Comparison of ENCODE assay signal across 8 mouse cellular contexts in genomic region chr1:182506229-182506986, GRCm38 (mm10). TPM values are rescaled to one million over a fixed set of nuclear protein-coding genes. Genes with fewer than 3 reads are reported as not detected.
DNase-seq lines count a peak whose midpoint lies in the region; ATAC-seq and TF ChIP-seq lines count a peak whose summit lies in the region.

No protein-coding gene starts in this region.

- no peaks in the 10 kb centered on the region; the same call in 1 of the 2 replicates for H3K4me1 ChIP-seq in midbrain, embryonic 16.5 days (ENCODE audit: control insufficient read depth, insufficient read depth, low read length)
- no peaks in the 10 kb centered on the region for H3K4me1 ChIP-seq in midbrain, postnatal 0 days (ENCODE audit: insufficient read depth, low read length)
- H3K4me1 ChIP-seq in bone marrow, adult 2 months (ENCODE audit: control insufficient read depth, insufficient read depth, low read length) = no peaks in the 10 kb centered on the region; the same call in 1 of the 2 replicates
- peaks cover 46% of the 10 kb centered on the region for H3K4me1 ChIP-seq in heart, embryonic 16.5 days (ENCODE audit: control insufficient read depth, insufficient read depth, low read length)
- peaks cover 11% of the 10 kb centered on the region for H3K4me1 ChIP-seq in liver, adult 2 months (ENCODE audit: control insufficient read depth, insufficient read depth, low read length)
- peaks cover 58% of the 10 kb centered on the region for H3K4me1 ChIP-seq in olfactory bulb, adult 2 months (ENCODE audit: control insufficient read depth, insufficient read depth, low read length)

- no peak for ATAC-seq in midbrain, embryonic 16.5 days
- ATAC-seq in midbrain, postnatal 0 days (ENCODE audit: low FRiP score) = no peak
- ATAC-seq in heart, embryonic 16.5 days (replicated peaks; ENCODE audit: extremely low read depth, insufficient read depth, low FRiP score) = peak; percentile 75

- 0 out of 2 replicates have a peak overlapping the region, but pooled peaks have one; percentile 18 for H3K27ac ChIP-seq in midbrain, embryonic 16.5 days (ENCODE audit: low read length)
- H3K27ac ChIP-seq in midbrain, postnatal 0 days (ENCODE audit: low read depth, low read length) = no peak overlapping the region
- 0 out of 2 replicates have a peak overlapping the region, but pooled peaks have one; percentile 14 for H3K27ac ChIP-seq in bone marrow, adult 2 months (ENCODE audit: control insufficient read depth, insufficient read depth, low read depth, low read length, poor library complexity)
- peak overlapping the region; percentile 88 for H3K27ac ChIP-seq in heart, embryonic 16.5 days (ENCODE audit: low read length)
- peak overlapping the region; percentile 45 for H3K27ac ChIP-seq in liver, adult 2 months (replicated peaks; ENCODE audit: insufficient read depth, low read depth, low read length)
- peak overlapping the region; percentile 99 for H3K27ac ChIP-seq in olfactory bulb, adult 2 months (ENCODE audit: insufficient read depth, low read depth, low read length)

- no peak overlapping the region for H3K9ac ChIP-seq in midbrain, embryonic 16.5 days (ENCODE audit: low read depth, low read length)
- H3K9ac ChIP-seq in midbrain, postnatal 0 days (replicated peaks; ENCODE audit: low read length, poor library complexity, severe bottlenecking) = no peak overlapping the region
- H3K9ac ChIP-seq in heart, embryonic 16.5 days (ENCODE audit: low read length) = no peak overlapping the region; the same call in 1 of the 2 replicates
- H3K9ac ChIP-seq in liver, adult 2 months (ENCODE audit: low read depth, low read length) = no peak overlapping the region

- peaks cover 6% of the 10 kb centered on the region; the same call in 1 of the 2 replicates for H3K36me3 ChIP-seq in midbrain, embryonic 16.5 days (ENCODE audit: control insufficient read depth, insufficient read depth, low read length)
- H3K36me3 ChIP-seq in midbrain, postnatal 0 days (ENCODE audit: insufficient read depth, low read length) = peaks cover 20% of the 10 kb centered on the region
- peaks cover 13% of the 10 kb centered on the region for H3K36me3 ChIP-seq in heart, embryonic 16.5 days (ENCODE audit: control insufficient read depth, insufficient read depth)
- H3K36me3 ChIP-seq in liver, adult 2 months (ENCODE audit: control insufficient read depth, insufficient read depth, low read length) = peaks cover 4% of the 10 kb centered on the region; the same call in 1 of the 2 replicates

- TF ChIP-seq POLR2A in bone marrow, adult 2 months (IDR thresholded peaks at IDR 0.05; ENCODE audit: borderline replicate concordance, control insufficient read depth, low read depth, low read length) = no peak
- no peak for TF ChIP-seq POLR2A in liver, adult 2 months (IDR thresholded peaks at IDR 0.05; ENCODE audit: extremely low read depth, insufficient read depth, low read length)
- no peak for TF ChIP-seq POLR2A in olfactory bulb, adult 2 months (IDR thresholded peaks at IDR 0.05; ENCODE audit: insufficient read depth, low read depth, low read length)

- H3K4me2 ChIP-seq in midbrain, embryonic 16.5 days (ENCODE audit: low read length) = no peak overlapping the region
- no peak overlapping the region for H3K4me2 ChIP-seq in midbrain, postnatal 0 days (ENCODE audit: low read depth, low read length, poor library complexity, severe bottlenecking)
- H3K4me2 ChIP-seq in heart, embryonic 16.5 days (ENCODE audit: low read depth, low read length) = peak overlapping the region; percentile 14; the same call in 1 of the 2 replicates

- H3K9me3 ChIP-seq in midbrain, embryonic 16.5 days (replicated peaks; ENCODE audit: control insufficient read depth, low read length, poor library complexity, severe bottlenecking) = no peaks in the 10 kb centered on the region
- no peaks in the 10 kb centered on the region for H3K9me3 ChIP-seq in midbrain, postnatal 0 days (ENCODE audit: low read length)
- no peaks in the 10 kb centered on the region for H3K9me3 ChIP-seq in heart, embryonic 16.5 days (replicated peaks; ENCODE audit: control insufficient read depth, low read length)

- no peaks in the 10 kb centered on the region for H3K27me3 ChIP-seq in midbrain, embryonic 16.5 days (ENCODE audit: control insufficient read depth, insufficient read depth, low read depth, low read length)
- H3K27me3 ChIP-seq in midbrain, postnatal 0 days (ENCODE audit: insufficient read depth, low read length) = no peaks in the 10 kb centered on the region
- no peaks in the 10 kb centered on the region for H3K27me3 ChIP-seq in heart, embryonic 16.5 days (ENCODE audit: control insufficient read depth, insufficient read depth, low read length)
- H3K27me3 ChIP-seq in liver, adult 2 months (ENCODE audit: control insufficient read depth, insufficient read depth, low read length) = no peaks in the 10 kb centered on the region

- WGBS in midbrain, embryonic 16.5 days = 65% methylated on average over 7 of the region's 7 CpGs
- WGBS in midbrain, postnatal 0 days = 74% methylated on average over 7 of the region's 7 CpGs
- 18% methylated on average over 7 of the region's 7 CpGs for WGBS in bone marrow, adult 2 months
- 26% methylated on average over 7 of the region's 7 CpGs for WGBS in heart, embryonic 16.5 days
- WGBS in liver, adult 2 months = 5% methylated on average over 7 of the region's 7 CpGs
- WGBS in olfactory bulb, adult 2 months = 33% methylated on average over 7 of the region's 7 CpGs

- DNase-seq in midbrain, postnatal 0 days (ENCODE audit: low spot score) = no peak
- DNase-seq in liver, adult 2 months (ENCODE audit: extremely low read depth, low read depth, low spot score) = peak; percentile 92
- DNase-seq in cerebellum, adult 8-10 months = no peak
- no peak for DNase-seq in right cerebral cortex, postnatal 36 days (ENCODE audit: low spot score in 2 of 2)

- H3K79me2 ChIP-seq in liver, adult 2 months (ENCODE audit: control insufficient read depth, insufficient read depth, low read length) = no peaks in the 10 kb centered on the region; the same call in 1 of the 2 replicates

- no peak for TF ChIP-seq CTCF in midbrain, postnatal 0 days (IDR thresholded peaks at IDR 0.05)
- TF ChIP-seq CTCF in bone marrow, adult 2 months (IDR thresholded peaks at IDR 0.05; ENCODE audit: control insufficient read depth, insufficient read depth, low read length) = peak; percentile 40
- peak; percentile 66 for TF ChIP-seq CTCF in liver, adult 2 months (IDR thresholded peaks at IDR 0.05; ENCODE audit: low read depth, low read length)
- TF ChIP-seq CTCF in olfactory bulb, adult 2 months (IDR thresholded peaks at IDR 0.05; ENCODE audit: insufficient read depth, low read depth, low read length) = no peak

- no peak overlapping the region for H3K4me3 ChIP-seq in midbrain, embryonic 16.5 days (ENCODE audit: low read depth, low read length)
- H3K4me3 ChIP-seq in midbrain, postnatal 0 days (ENCODE audit: low read depth, low read length) = no peak overlapping the region
- H3K4me3 ChIP-seq in bone marrow, adult 2 months (replicated peaks; ENCODE audit: control insufficient read depth, low read depth, low read length) = no peak overlapping the region
- H3K4me3 ChIP-seq in heart, embryonic 16.5 days (ENCODE audit: low read length) = no peak overlapping the region
- no peak overlapping the region for H3K4me3 ChIP-seq in liver, adult 2 months (ENCODE audit: insufficient read depth, low read depth, low read length)
- H3K4me3 ChIP-seq in olfactory bulb, adult 2 months (ENCODE audit: insufficient read depth, low read depth, low read length) = no peak overlapping the region

RNA-seq across cellular contexts. Expression of gene Capn2, which starts 11.0 kb away (rescaled TPM):
- polyA plus RNA-seq in midbrain, embryonic 16.5 days (2015; fragmentation: Nextera tagmentation; extraction: Ambion mirVana) = 84.5 and 89.8 TPM in 2 replicates
- total RNA-seq in midbrain, postnatal 0 days (2014; rRNA removed) = 84.3 and 88.2 TPM in 2 replicates
- polyA plus RNA-seq in midbrain, postnatal 0 days (2015; fragmentation: Nextera tagmentation; extraction: Ambion mirVana) = 78.6 and 82.1 TPM in 2 replicates
- 12.2 and 30.1 TPM in 2 replicates for polyA plus RNA-seq in bone marrow, adult 2 months (2011; ENCODE audit: insufficient read depth, insufficient read length, low replicate concordance, missing spikeins)
- 91.1 and 91.7 TPM in 2 replicates for polyA plus RNA-seq in heart, embryonic 16.5 days (2015; fragmentation: Nextera tagmentation; extraction: Ambion mirVana)
- 27.8 and 28.1 TPM in 2 replicates for total RNA-seq in liver, adult 2 months (2014; rRNA removed)
- 9.3 and 10.3 TPM in 2 replicates for polyA plus RNA-seq in liver, adult 2 months (2012; rRNA removed)
- polyA plus RNA-seq in olfactory bulb, adult 2 months (2012; ENCODE audit: insufficient read depth, insufficient read length, low replicate concordance, missing spikeins) = not detected in 2 replicates

RNA-seq across cellular contexts. Expression of gene Capn8, which starts 58.4 kb away (rescaled TPM):
- polyA plus RNA-seq in midbrain, embryonic 16.5 days (2015; fragmentation: Nextera tagmentation; extraction: Ambion mirVana) = 0.14 and 0.21 TPM in 2 replicates
- total RNA-seq in midbrain, postnatal 0 days (2014; rRNA removed) = 0.28 TPM in 1 of 2 replicates, not detected in the other
- 0.11 and 0.31 TPM in 2 replicates for polyA plus RNA-seq in midbrain, postnatal 0 days (2015; fragmentation: Nextera tagmentation; extraction: Ambion mirVana)
- not detected in 2 replicates for polyA plus RNA-seq in bone marrow, adult 2 months (2011; ENCODE audit: insufficient read depth, insufficient read length, low replicate concordance, missing spikeins)
- polyA plus RNA-seq in heart, embryonic 16.5 days (2015; fragmentation: Nextera tagmentation; extraction: Ambion mirVana) = not detected in 2 replicates
- 0.09 and 0.20 TPM in 2 replicates for total RNA-seq in liver, adult 2 months (2014; rRNA removed)
- 0.04 TPM in 2 replicates for polyA plus RNA-seq in liver, adult 2 months (2012; rRNA removed)
- polyA plus RNA-seq in olfactory bulb, adult 2 months (2012; ENCODE audit: insufficient read depth, insufficient read length, low replicate concordance, missing spikeins) = not detected in 2 replicates

Comparison
In these comparisons a context has a peak if more than half of its experiments do, and no peak if none do; other contexts are left out.
1. CTCF ChIP-seq: peak in bone marrow, adult 2 months (single experiment) and liver, adult 2 months (single experiment); none in midbrain, postnatal 0 days (single experiment) and olfactory bulb, adult 2 months (single experiment).